Mouse (Mus musculus) brain, embryonic 14.5 days (tissue): ENCODE results near the gene Tmprss9.

Experiments used
- CTCF ChIP-seq: fragments of 200-500 bp; IDR thresholded peaks from 2 replicates; pipeline ENCODE4 v1.5.1; 2012; ENCODE audit warnings: inconsistent platforms, mild to moderate bottlenecking, moderate library complexity, borderline replicate concordance; ENCODE audit not compliant: insufficient read depth, insufficient read length; ENCODE audit errors: extremely low read depth
- POLR2A ChIP-seq: fragments of 200-500 bp; IDR thresholded peaks from 2 replicates; pipeline ENCODE4 v1.6.1; 2012; ENCODE audit warnings: mild to moderate bottlenecking, inconsistent platforms, borderline replicate concordance; ENCODE audit not compliant: poor library complexity, insufficient read depth, insufficient read length, severe bottlenecking; ENCODE audit errors: extremely low read depth

DNA sequence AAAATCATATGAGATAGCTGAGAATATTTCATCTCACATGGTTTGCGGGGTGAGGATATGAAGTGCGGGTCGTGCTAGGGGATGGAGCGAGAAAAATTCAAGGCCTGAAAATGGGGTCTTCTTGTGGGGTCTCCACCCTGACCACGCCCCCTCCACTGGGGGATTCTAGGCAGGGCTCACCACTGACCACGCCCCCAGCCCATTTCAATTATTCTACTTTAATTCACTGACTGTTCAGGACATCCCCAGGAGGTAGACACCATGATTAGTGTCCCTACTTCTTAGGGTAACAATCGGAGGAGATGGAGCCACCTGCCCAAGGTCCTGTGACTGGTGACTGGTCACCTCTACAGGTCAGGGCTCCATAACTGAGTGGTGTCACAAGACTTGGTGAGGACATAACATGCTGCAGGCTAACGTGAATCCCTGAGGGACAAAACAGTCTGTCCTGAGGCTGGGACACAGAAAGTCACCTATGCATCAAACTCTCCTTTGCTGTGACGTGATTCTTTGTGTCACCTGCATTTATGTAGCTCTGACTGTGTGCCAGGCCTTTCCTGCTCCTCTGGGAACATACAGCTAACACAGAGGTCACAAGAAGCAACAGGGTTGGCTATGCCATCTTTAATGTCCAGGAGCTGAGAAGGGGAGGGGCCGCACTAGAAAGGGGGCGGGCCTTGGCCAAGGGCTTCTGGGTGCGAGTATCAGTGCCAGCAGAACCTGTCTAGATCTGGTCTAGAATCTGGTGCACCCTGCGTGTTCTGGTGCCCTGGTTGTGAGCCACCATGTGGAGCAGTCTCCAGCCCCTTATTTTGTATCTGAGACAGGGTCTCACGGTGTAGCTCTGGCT is 62.7 kb downstream of the Tmprss9 start:
- no peak for TF ChIP-seq CTCF
- TF ChIP-seq POLR2A: no peak
